Mouse (Mus musculus) adrenal gland, adult 2 months (tissue): Measurements from ENCODE around the gene Nrxn3. TPM values are rescaled to one million over a fixed set of nuclear protein-coding genes. Genes with fewer than 3 reads are reported as not detected.

ENCODE experiments used
- DNase-seq: peaks from one replicate; pipeline ENCODE4 v3.0.0; 2021
- polyA plus RNA-seq: library from polyadenylated mRNA; depleted of rRNA; stranded (reverse); fragments of >200 nt; gene quantifications from 2 replicates; pipeline ENCODE4 v1.2.3, GENCODE M21; 2012
- total RNA-seq, 2 experiments: library from RNA; stranded (reverse); gene quantifications; 2 replicates each; pipeline ENCODE4 v1.2.3; 2021

Nrxn3 gene
- total and polyA plus RNA-seq, 3 experiments: 0.10 to 0.49 (median 0.18) TPM

DNA sequence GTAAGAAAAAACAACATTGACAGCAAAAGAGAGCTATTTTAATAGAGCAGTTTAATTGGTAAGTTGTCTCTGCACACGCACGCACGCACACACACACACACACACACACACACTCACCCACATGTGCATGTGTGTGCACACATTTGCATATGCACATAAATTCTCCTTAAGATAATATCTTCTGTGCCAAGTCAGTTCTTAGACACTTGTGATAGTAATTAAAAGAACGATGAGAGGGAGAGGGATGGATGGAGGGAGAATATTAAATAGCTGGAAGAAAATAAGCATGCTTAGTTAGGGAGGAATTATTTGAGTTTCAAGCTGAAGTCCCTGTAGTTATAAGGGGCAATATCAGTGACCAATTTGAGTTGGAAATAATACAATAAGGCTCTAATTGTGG lies 203.6 kb downstream of the Nrxn3 start:
- DNase-seq: no peak

DNA sequence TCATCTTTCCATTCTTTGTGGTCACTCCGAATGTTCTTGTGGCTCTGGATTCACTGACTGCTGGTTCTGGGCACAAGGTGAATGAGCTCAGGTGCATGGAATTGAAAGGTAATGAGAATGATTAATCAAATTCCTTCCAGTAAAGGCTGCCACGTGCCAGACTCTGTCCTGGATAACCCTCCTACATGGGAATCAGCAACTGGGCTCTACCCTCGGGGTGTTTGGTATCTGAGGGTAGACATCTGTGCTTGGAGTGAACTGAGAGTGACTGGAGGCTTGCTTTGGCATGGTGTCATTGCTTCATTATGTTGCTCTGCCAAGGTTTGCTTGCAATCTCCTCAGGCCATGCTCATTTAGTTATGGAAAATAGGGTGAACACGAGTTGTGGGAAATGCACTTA lies 209.0 kb downstream of the Nrxn3 start:
- DNase-seq: no peak

DNA sequence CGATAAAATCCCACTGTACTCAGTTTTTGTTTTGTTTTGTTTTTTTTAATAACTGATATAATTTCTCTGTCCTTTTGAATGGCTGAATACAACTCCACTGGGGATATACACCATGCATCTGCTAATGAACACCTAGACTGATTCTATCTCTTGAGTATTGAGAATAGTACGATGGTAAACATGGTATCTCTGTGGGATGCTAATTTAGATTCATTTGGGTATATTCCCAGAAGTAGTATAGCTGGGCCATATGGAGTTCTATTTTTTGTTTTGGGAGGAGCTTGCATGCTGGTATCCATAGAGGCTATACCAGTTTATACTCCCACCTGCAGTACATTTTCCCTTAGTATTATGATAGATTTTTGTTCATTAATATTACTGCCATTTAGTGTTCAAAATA lies 217.0 kb downstream of the Nrxn3 start:
- DNase-seq: no peak

DNA sequence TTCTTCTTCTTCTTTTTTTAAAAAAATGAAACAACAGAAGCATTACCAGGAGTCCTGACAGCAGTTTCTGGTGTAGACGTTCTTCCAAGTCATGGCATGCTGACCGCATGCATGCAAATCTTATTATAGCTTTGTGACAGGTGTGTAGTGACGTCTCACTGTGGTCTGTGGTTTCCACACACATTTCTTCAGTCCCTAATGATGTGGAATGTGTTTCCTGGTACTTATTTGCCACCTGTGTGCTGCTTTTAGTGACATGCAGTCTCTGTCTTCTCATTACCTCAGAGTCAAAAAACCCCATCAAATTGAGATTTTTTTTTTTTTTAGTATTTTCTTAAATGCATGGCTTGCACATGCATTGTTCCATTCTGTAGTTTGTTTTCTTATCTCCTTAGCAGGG lies 222.3 kb downstream of the Nrxn3 start:
- no peak for DNase-seq

DNA sequence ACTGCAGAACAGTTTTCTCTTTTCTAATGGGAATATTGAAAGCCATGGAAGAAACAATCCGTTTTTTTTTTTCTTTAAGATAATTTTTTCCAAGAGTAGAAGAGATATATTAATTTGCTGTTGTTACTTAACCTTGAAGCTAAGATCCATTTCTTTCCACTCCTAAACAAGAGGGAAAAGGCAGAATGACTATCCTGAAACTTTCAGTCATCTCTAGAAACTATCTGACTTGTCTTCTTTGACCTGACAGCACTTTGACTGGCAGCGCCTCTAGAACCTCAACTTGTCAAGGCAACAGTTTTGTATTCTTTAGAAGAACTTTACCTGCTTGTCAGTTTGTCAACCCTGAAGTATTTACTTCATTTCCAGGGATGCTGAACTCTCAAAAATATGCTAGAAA lies 227.2 kb downstream of the Nrxn3 start:
- DNase-seq: no peak

DNA sequence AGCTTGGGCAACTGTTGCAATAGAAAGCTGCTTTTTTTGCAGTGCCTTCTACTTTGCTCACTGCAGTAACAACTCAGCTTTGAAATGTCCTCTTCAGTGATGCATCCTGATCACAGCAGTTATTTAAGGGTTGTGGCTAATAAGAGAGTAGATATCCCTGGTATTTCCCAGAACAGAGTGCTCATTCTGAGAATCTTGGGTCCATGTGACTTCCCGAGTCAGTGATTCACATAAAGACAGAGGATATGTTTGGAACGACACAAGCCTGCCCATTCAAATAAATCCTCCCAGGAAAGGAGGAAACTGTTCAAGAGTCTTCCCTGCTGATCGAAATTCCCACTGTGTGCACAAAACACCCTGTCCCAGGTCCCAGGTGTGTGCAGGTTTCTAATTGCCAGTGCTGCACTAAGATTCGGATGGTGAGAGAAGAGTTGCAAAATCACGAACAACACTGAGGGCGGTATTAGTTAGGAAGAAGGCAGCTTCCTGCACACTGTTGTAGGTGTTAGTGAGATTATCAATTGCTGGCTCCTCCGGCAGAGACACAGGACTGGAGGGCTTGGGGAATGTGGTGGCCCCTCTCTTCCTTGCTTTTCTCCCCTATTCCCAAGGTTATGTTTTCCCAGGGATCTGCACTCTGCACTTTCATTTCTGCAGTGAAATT lies 230.4 kb downstream of the Nrxn3 start:
- DNase-seq: no peak

DNA sequence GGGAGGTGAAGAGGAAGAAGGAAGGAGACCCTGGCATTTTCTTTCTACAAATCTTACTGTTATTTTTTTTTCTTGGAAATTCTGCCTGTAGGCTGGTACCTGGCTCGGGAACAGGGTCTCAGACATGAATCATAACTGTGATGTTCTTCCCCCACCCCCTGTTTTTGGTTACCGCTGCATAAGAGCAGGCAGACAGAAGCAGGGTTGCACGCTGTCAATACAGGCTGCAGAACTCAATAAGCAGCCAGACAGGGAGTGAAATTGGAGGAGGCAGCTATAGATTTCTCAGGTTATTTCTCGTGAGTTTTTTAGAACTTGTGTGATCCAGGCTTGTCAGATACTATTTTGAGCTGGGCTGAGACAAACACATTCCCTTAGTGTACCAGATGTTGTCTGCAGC lies 231.1 kb downstream of the Nrxn3 start:
- DNase-seq: no peak

DNA sequence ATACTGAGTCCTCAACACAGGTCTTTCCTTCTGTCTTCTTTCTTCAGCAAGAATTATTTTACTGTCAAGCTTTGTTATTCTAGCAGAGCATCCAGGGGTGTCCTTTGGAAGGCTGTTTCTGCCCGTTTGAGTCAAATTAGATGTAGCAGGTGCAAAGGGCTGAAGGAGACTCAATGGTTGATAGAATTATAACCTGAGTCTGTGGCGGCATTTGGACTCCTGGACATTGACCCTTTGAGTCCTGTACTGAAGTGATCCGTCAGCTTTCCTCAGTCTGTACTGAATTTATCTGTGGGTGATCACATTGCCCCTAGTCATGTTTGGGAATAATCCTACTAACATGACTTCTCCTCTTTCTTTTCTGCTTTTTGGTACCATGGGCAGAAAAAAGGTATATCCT lies 234.8 kb downstream of the Nrxn3 start:
- no peak for DNase-seq

DNA sequence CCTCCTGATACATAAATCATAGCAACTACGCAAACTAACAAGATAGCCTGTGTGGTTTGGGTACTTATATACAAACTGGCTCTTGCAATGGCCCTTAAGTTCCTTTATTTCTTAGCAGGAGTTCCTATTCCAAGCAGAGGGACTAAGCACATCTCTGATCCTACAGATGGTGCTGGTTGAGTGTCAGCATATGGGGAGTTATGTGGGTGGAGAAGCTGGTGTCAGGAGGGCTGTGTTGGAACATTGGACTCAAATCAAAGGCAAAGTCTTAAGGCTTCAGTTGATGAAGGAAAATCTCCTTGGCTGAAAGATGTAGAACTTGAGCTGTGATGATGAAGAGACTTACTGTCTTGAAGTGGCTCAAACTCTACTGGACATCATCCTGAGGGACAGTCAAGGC lies 238.1 kb downstream of the Nrxn3 start:
- no peak for DNase-seq

DNA sequence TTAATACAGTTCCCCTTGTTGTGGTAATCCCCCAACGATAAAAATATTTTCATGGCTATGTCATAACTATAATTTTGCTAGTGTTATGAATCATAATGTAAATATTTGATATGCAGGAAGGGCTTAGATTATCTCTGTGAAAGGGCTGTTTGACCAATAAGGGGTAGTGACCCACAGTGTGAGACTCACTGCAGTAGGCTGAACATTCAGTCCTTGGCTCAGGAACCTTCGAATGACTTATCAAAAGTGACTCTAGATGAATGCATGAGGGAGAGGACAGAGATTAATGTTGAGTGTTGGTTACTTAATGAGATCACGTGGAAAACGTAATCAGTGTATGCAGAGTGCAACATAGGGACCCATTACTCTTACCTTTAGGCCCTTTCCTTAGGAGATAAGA lies 243.7 kb downstream of the Nrxn3 start:
- no peak for DNase-seq

DNA sequence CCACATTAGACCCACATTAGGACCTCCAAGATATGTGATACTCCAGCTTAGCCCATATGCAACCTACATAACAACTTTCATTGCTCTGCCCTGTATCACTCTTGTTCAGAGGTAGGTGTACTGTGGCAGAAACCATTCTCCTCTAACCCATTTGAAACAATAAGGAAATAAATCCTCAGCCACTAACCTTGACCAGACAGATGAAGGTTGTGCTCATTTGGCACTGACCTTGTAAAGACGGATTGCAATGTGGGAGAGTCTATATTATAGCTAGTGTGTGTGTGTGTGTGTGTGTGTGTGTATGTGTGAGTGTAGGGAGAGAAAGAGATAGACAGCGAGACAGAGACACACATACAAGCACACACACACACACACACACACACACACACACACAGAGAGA lies 253.9 kb downstream of the Nrxn3 start:
- peak; percentile 53 for DNase-seq

DNA sequence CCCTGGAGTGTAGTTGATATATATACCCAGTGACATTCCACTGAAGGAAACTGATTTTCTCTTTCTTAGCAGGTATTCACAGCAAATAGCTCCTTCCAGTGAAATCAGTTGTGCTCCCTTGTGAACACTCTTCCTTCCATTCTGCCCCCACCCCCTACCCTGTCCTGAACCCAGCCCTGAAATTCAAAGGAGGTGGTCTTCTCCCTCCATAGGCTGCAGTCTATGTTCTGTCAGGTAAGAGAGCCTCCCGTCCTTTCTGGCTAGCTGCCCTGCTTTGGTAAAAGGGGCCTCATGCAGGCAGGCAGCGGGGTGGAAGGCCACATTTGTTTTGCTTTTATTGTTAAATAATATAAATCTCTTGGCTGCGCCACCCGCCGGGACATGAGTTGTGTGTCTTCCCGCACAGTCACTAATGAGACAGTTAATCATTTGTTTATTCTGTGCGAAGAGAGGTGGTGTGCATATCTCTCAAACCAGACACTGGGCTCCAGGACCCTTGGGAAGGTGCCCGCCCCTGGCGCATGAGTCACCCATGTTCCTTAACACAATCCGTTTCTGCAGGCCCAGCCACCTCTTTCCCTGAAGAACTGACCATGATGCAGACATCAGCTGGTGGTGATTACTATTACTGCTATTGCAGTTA lies 261.1 kb downstream of the Nrxn3 start:
- DNase-seq: peak; percentile 6

DNA sequence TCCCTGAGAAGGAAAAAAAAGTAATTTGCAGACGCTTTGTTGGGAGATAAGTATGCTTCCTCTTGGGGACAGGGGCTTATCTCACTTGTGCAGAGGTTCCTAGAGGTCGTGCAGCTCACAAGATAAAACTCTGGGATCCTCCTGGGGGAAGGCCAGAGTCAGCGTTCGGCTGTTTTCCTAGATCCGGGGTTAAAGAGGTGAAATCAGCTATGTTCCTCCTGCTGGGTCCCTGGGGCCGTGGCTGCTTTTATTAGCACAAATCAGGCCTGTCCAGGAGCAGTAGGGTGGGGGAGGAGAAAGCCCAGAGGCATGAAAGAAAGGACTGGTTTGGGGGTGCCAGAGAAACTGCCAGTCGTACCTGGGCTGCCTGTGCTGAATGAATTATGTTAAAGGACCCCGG lies 261.7 kb downstream of the Nrxn3 start:
- DNase-seq: peak; percentile 4

DNA sequence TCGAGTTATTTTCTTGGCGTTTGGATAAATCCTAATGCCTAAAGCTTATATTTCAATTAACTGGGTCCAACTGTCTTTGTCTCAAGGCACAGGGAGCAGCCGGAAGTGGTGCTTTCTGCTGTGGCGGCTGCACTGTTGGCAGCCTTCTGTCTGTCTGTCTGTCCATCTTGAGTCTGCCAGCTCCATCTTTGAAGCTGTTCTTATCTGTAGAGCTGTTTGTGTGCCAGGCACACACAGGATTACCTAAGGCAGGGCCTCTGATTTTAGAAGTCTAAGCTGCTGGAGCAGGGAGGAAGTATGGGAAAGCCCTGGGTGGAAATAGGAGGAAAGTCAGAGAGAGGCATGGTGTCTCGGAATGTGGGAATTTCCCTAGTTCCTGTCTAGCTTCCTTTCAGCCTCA lies 262.1 kb downstream of the Nrxn3 start:
- DNase-seq: no peak

DNA sequence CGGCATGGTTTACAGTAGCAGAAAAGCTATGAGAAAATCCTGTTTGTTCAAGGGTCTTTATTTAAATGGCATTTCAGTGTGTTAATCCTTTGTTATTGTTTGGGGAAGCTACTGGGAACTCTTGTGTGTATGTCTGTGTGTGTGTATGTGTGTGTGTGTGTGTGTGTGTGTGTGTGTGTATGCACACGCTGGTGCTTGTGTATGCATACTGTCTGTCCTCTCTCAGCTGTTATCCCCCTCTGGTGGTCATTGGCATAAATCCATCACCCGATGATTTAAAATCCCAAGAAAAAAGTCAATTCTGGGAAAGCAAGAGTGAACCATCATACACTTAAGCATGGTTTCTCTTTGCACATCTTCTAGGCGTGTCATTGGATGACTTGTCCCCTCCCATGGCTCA lies 264.4 kb downstream of the Nrxn3 start:
- DNase-seq: no peak

DNA sequence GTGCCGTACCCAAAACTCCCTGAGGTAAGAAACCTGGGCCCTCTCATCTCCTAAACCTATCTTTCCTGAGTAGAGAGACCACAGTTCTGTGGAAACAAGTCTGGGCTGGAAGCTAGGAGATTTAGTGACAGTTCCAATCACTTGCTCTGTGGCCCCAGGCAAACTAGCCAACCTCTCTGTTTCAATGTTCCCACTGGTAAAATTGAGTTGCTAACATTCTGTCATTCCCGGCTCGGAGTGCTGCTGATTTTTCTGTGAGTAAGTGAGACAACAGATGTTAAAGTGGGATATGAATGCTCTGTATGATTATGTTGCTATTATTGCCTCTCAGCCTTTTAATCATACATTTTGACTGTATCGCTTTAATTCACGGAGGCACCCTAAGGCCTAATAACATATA lies 268.1 kb downstream of the Nrxn3 start:
- no peak for DNase-seq

DNA sequence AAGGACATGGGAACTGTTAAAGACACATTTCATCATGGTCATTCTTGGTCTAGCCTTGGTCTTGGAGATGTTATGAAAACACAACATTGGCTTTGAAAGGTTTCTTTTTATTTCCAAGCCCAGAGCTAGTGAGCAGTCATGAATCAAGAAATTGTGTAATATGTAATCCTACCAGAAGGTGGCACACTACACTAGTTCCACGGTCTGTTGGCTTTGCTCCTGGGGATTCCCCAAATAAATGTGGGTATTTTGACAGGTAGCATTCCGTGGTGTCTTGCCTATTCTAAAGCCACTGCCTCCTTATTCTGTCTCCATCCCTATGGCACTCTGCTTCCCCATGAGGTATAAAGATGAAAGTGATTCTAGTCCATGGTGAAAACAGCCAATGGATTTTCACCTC lies 269.5 kb downstream of the Nrxn3 start:
- no peak for DNase-seq

DNA sequence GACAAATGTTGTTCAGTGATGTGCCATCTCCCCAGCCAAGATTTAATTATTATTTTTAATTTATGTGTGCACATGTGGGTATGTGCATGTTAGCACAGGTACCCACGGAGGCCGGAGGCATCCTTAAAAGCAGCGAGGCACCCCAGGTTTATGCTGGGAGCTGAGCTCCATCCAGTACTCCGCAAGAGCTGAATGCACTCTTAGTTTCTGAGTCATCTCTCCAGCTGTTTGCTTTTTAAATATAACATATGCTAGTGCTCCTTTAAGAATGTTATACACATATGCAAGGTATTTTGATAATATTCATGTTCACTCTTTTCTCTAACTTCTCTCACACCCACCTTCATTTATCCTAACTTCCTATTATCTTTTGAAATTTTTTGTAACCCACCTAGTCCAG lies 271.1 kb downstream of the Nrxn3 start:
- DNase-seq: no peak

DNA sequence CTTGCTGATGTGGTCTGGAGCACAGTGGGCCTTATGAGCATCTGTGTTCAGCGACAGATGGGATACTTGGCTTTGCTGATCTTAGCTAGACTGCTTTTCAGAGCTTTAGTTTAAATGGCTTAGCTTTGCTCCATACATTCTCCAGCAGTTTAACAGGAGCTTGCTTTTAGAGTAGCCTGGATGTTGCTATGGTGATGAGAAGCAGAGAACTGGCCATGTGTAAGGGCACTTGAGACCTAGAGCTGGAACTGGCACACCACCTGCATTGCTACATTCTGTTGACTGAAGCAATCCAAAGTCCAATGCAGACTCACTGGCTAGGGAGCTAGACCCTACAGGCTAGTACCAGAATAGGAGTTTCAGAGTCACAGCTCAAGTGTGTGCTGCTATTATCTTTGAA lies 293.8 kb downstream of the Nrxn3 start:
- DNase-seq: no peak

DNA sequence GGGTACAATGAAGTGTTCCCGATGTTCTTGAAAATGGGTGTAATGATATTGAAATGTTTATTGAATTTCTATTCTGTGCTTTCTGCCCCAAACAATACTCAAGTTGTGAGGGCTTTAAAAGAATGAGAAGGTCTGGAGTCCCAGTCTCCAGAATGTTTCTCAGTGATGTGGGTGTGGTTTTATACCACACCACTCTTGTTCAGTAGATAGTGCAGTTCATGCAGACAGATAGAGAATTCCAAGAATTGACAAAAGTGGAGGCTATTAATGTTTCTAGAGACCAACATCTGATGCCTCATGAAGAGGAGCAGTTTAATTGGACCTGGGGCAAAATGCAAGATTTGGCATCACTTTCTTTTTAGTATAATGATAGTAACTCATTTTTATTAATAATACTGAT lies 302.5 kb downstream of the Nrxn3 start:
- DNase-seq: no peak

DNA sequence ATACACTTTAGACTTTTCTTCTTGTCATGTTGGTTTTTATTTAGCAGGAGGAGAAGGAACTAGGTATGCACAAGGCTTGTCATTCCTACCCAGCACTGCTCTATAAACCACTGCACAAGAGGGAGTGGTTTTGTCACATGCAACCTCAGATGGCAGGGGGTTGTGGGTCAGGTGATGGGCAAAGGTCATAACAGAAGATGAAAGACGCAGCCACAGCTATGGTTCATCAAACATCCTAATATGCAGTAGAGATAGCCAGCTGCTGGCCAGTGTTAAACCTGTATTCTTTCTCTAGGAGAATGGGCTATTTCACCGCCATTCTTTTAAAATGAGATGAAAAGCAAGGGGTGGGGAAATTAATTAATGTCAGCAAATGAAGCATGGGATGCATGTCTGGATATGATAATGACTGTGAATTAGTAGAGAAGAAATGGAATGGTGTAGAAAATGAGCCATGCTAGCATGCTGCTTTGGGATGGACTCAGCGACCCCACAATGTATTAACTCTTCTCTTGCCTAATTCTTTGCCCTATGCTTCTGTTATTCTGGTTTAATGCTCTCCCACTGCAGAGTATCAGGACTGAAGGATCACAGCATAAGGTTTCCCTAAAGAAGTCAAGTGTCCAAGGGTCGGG lies 313.4 kb downstream of the Nrxn3 start:
- DNase-seq: no peak

DNA sequence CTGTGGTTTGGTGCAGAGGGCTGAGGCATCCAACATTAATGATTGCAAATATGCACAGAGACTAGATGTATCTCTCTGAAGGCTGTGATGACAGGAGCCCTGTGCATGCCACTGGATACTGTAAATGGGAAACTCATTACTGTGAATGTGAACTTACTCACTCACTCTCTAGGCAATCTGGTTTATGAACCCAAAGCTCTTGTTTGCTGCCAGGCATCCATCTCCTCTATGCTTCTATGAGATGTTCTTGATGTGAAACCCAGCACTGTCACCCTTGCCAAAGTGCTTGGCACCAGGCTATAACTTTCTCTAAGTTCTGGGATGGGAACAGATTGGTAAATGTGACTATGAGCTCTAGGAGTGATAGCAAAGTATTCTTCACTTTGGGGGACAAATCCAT lies 317.5 kb downstream of the Nrxn3 start:
- DNase-seq: no peak

DNA sequence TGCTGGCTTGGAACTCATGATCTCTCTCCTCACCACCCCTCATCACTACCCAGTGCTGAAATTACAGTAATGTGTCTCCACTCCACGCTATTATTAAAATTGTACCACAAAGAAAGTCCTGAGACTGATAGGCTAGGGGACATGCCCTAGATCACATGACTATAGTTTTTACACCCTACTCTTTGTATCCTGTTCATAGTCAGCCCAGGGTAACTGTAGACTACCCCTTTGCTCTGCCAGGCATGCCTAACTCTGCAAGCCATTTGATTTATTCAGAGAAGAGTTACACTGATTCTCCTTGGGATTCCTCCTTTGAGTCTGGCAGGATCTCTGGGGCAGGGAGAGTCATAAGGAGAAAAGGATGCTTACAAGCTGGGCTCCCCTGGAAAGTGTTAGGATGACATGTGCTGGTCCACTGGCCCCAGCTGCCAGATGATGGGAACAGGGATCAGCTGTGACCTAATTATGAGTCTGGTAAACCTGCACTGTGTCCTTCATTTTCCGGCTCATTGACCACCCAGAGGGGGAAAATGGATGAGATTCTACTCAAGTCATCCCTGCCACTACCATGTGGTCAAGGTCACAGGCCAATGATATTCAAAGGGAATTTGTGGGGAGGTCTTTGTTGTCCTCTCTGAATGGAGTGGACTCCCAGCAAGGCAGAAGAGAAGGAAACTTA lies 318.9 kb downstream of the Nrxn3 start:
- no peak for DNase-seq
